ENCODE assay signal across 8 mouse cellular contexts in the genomic region with DNA sequence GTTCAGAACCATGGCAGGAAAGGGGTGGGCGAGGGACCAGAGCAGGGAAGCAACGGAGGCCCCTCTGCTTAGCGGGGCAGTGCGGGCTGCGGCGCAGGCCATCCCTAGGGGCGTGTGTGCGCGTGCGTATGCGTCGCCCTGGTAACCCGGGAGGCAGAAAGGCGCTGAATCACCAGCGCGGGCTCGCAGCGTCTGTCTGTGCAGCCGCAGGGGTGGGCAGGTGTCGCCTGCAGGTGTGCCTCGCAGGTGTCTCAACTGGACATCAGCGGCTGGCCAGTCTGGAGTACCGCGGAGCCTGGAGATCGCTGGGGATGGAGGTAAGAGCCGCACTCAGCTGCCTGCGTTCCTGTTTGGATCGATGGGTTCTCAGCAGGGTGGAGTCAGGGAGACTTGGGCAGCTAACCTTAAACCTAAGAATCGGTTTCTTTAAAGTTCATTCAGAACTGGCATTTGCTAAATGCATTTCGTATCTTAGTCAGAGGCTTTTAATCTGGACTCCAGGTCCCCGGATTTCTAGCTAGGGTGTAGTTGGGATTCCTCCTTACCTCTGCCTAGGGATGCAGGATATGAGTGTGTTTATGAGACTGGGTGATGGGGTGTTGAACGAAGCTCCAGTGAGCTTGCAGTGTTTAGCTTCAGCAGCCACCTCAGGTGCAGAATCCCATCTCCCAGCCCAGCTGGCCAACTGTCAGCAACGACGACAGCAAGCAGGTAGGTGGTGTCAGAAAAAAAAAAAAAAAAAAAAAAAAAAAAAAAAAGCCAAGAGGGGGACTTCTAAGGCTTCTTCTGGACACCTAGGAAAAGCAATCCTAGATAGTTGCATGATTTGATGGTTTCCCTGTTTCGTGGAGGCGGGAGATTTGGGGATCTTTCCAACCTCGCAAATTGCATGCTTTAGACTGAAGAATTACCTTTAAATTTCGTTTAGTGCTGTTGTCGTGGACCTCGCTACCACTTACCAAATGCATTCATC. TPM values are rescaled to one million over a fixed set of nuclear protein-coding genes. Genes with fewer than 3 reads are reported as not detected.
DNase-seq lines count a peak whose midpoint lies in the region; ATAC-seq and TF ChIP-seq lines count a peak whose summit lies in the region.

A gene (plus strand): TSS at position 153 of the 973 bp plus-strand sequence.

- 15% methylated on average over 40 of the region's 40 CpGs for WGBS in heart, embryonic 12.5 days
- WGBS in liver, postnatal 0 days (ENCODE audit: insufficient replicate concordance), result 20% methylated on average over 39 of the region's 40 CpGs

- TF ChIP-seq POLR2A in cortical plate, adult 2 months (IDR thresholded peaks at IDR 0.05; ENCODE audit: extremely low read depth, insufficient read depth, low read length), result peak; percentile 76; the same call in 1 of the 2 replicates

- no peaks in the 10 kb centered on the region for H3K9me3 ChIP-seq in heart, embryonic 12.5 days (replicated peaks)
- no peaks in the 10 kb centered on the region for H3K9me3 ChIP-seq in liver, postnatal 0 days (ENCODE audit: low read length)

- H3K27ac ChIP-seq in cortical plate, adult 2 months (ENCODE audit: insufficient read depth, low read length), result 0 out of 2 replicates have a peak within 1 kb of the TSS, but pooled peaks have one; percentile 38
- no peak within 1 kb of the TSS for H3K27ac ChIP-seq in heart, embryonic 12.5 days (ENCODE audit: poor library complexity, severe bottlenecking)
- no peak within 1 kb of the TSS for H3K27ac ChIP-seq in liver, postnatal 0 days (ENCODE audit: low read depth)

- H3K27me3 ChIP-seq in heart, embryonic 12.5 days (replicated peaks), result no peaks in the 10 kb centered on the region; the same call in 1 of the 2 replicates
- H3K27me3 ChIP-seq in liver, postnatal 0 days (ENCODE audit: insufficient read depth, low read length), result 0 out of 2 replicates have a peak, but pooled peaks cover 3% of the 10 kb centered on the region

- no peaks in the 10 kb centered on the region for H3K4me1 ChIP-seq in cortical plate, adult 2 months (ENCODE audit: control insufficient read depth, insufficient read depth, low read length)
- H3K4me1 ChIP-seq in heart, embryonic 12.5 days (replicated peaks), result peaks cover 8% of the 10 kb centered on the region; the same call in 1 of the 2 replicates
- peaks cover 5% of the 10 kb centered on the region for H3K4me1 ChIP-seq in liver, postnatal 0 days (ENCODE audit: insufficient read depth)

- H3K4me2 ChIP-seq in heart, embryonic 12.5 days, result peak within 1 kb of the TSS; percentile 85
- peak within 1 kb of the TSS; percentile 64 for H3K4me2 ChIP-seq in liver, postnatal 0 days (ENCODE audit: low read depth, low read length)

- peaks cover 8% of the 10 kb centered on the region for H3K36me3 ChIP-seq in heart, embryonic 12.5 days
- H3K36me3 ChIP-seq in liver, postnatal 0 days (replicated peaks; ENCODE audit: insufficient read depth, low read length), result peaks cover 16% of the 10 kb centered on the region

- H3K4me3 ChIP-seq in cortical plate, adult 2 months (ENCODE audit: insufficient read depth, low read length), result peak within 1 kb of the TSS; percentile 62
- H3K4me3 ChIP-seq in heart, embryonic 12.5 days, result peak within 1 kb of the TSS; percentile 50
- H3K4me3 ChIP-seq in liver, postnatal 0 days (ENCODE audit: low read depth, low read length), result peak within 1 kb of the TSS; percentile 34

- peak; percentile 69; the same call in 1 of the 2 replicates for ATAC-seq in heart, embryonic 12.5 days (ENCODE audit: insufficient number of reproducible peaks, low FRiP score)
- peak; percentile 43; the same call in 1 of the 2 replicates for ATAC-seq in liver, postnatal 0 days

- peak within 1 kb of the TSS; percentile 38 for H3K9ac ChIP-seq in heart, embryonic 12.5 days
- no peak within 1 kb of the TSS for H3K9ac ChIP-seq in liver, postnatal 0 days (replicated peaks)

- no peak for TF ChIP-seq CTCF in cortical plate, adult 2 months (IDR thresholded peaks at IDR 0.05; ENCODE audit: extremely low read depth, insufficient read depth, low read length)
- no peak for TF ChIP-seq CTCF in liver, postnatal 0 days (IDR thresholded peaks at IDR 0.05; ENCODE audit: low read depth)

- no peak for TF ChIP-seq EP300 in liver, postnatal 0 days (IDR thresholded peaks at IDR 0.05; ENCODE audit: low read depth)

- DNase-seq in urinary bladder, postnatal 14 days (ENCODE audit: low spot score), result peak; percentile 28
- DNase-seq in urinary bladder, adult 2 months (ENCODE audit: low spot score), result no peak
- DNase-seq in layer of hippocampus, adult 8-10 months (ENCODE audit: low spot score in 2 of 2), result peak; percentile 56 to 65
- peak; percentile 53 for DNase-seq in liver, postnatal 0 days
- DNase-seq in right cerebral cortex, adult 18-20 months, result peak; percentile 85
- no peak for DNase-seq in c-Kit-positive CD71-positive TER-119-positive erythroid progenitor cells, embryonic 14.5 days (ENCODE audit: low spot score)

RNA-seq across cellular contexts. Expression of the gene that starts here (rescaled TPM):
- 0.06 and 0.10 TPM in 2 replicates for polyA plus RNA-seq in urinary bladder, adult 2 months (2012; rRNA removed)
- 16.4 and 16.8 TPM in 2 replicates for polyA plus RNA-seq in cortical plate, adult 2 months (2012; rRNA removed)
- 0.28 TPM in 1 of 2 replicates, not detected in the other for polyA plus RNA-seq in heart, embryonic 12.5 days (2016; fragmentation: Nextera tagmentation; extraction: Ambion mirVana)
- total RNA-seq in layer of hippocampus, adult 8-10 months (2022), result 10 to 100 TPM; 21.6 to 29.6 (median 26.5) TPM
- 0.31 and 0.48 TPM in 2 replicates for polyA plus RNA-seq in liver, postnatal 0 days (2015; fragmentation: Nextera tagmentation; extraction: Ambion mirVana)

Comparison
In these comparisons a context has a peak if more than half of its experiments do, and no peak if none do; other contexts are left out.
1. RNA of the gene that starts here (polyA plus RNA-seq): 16.4 to 16.8 TPM in cortical plate, adult 2 months; 0.31 to 0.48 TPM in liver, postnatal 0 days, 0.28 TPM in heart, embryonic 12.5 days and 0.06 to 0.10 TPM in urinary bladder, adult 2 months; every median in the first group is over 10 times any median in the second.
2. DNase-seq: peak in urinary bladder, postnatal 14 days (single experiment), layer of hippocampus, adult 8-10 months (2 of 2) and right cerebral cortex, adult 18-20 months (single experiment); none in urinary bladder, adult 2 months (single experiment) and c-Kit-positive CD71-positive TER-119-positive erythroid progenitor cells, embryonic 14.5 days (single experiment).
3. Peak in ATAC-seq, H3K4me3 ChIP-seq, H3K9ac ChIP-seq and H3K4me2 ChIP-seq in heart, embryonic 12.5 days; RNA of the gene not detected or under 1 TPM.
4. Peak in DNase-seq, ATAC-seq, H3K4me3 ChIP-seq and H3K4me2 ChIP-seq in liver, postnatal 0 days; RNA of the gene not detected or under 1 TPM.
5. Peak in every context shown above with its lines, with median percentiles within 50 percentile points of each other: H3K4me3 ChIP-seq.